Mouse (Mus musculus) hindbrain, embryonic 11.5 days (tissue): ENCODE data around the gene Xk. TPM values are rescaled to one million over a fixed set of nuclear protein-coding genes. Genes with fewer than 3 reads are reported as not detected.
A peak's percentile ranks its signal among the peaks of the same experiment; 100 is the strongest.

Source experiments
- ATAC-seq: fragments of 200-750 bp; cut with Nextera tagmentation; 2 replicates; pipeline ENCODE4 v1.8.0; 2017; ENCODE audit warnings: mild to moderate bottlenecking, moderate TSS enrichment, moderate library complexity; ENCODE audit not compliant: low FRiP score
- DNase-seq: peaks from one replicate; pipeline ENCODE4 v3.0.0-alpha.2; 2015; ENCODE audit warnings: low spot score
- H3K27ac ChIP-seq: fragments of 300-500 bp; sonication (generic); 2 replicates; pipeline ENCODE4 v1.5.1; 2014; ENCODE audit warnings: mild to moderate bottlenecking, low read depth, low read length
- H3K27me3 ChIP-seq: fragments of 300-500 bp; sonication (generic); 2 replicates; pipeline ENCODE4 v1.6.1; 2014; ENCODE audit warnings: mild to moderate bottlenecking, low read length, moderate library complexity, mixed read lengths; ENCODE audit not compliant: control insufficient read depth, insufficient read depth
- H3K36me3 ChIP-seq: fragments of 300-500 bp; sonication (generic); 2 replicates; pipeline ENCODE4 v1.6.1; 2014; ENCODE audit warnings: mild to moderate bottlenecking, low read length, moderate library complexity, mixed read lengths; ENCODE audit not compliant: control insufficient read depth, insufficient read depth
- H3K4me1 ChIP-seq: fragments of 300-500 bp; sonication (generic); replicated peaks from 2 replicates; pipeline ENCODE4 v1.6.1; 2014; ENCODE audit warnings: low read length, mixed read lengths; ENCODE audit not compliant: control insufficient read depth, insufficient read depth
- H3K4me2 ChIP-seq: fragments of 300-500 bp; sonication (generic); replicated peaks from 2 replicates; pipeline ENCODE4 v1.6.1; 2014; ENCODE audit warnings: mild to moderate bottlenecking, low read depth, low read length
- H3K4me3 ChIP-seq: fragments of 300-500 bp; sonication (generic); 2 replicates; pipeline ENCODE4 v1.5.1; 2014; ENCODE audit warnings: low read depth, low read length
- H3K9ac ChIP-seq: fragments of 300-500 bp; sonication (generic); 2 replicates; pipeline ENCODE4 v1.6.1; 2014; ENCODE audit warnings: low read depth, low read length
- H3K9me3 ChIP-seq: fragments of 300-500 bp; sonication (generic); 2 replicates; pipeline ENCODE4 v1.6.1; 2016; ENCODE audit warnings: low read length; ENCODE audit not compliant: control insufficient read depth
- WGBS: fragments of 180-500 bp; shearing (Covaris S2); extraction: QIAGEN DNeasy Blood & Tissue Kit; methylation state at CpG from one replicate; pipeline ENCODE4 v1.1.7; 2014; 5-methylcytosine and 5-hydroxymethylcytosine counted together
- polyA plus RNA-seq: library from polyadenylated mRNA; unstranded; fragments of >200 nt; fragmentation: Nextera tagmentation; extraction: Ambion mirVana; gene quantifications from 2 replicates; pipeline ENCODE4 v1.2.1, GENCODE M21; 2014

Gene Xk
- polyA plus RNA-seq, result 2.6 and 3.1 TPM in 2 replicates

GRCm38 (mm10) chrX:9272460-9273361 is at the start of gene Xk:
Gene Xk, plus strand, starts transcription at chrX:9272756.
- ATAC-seq, result peak; percentile 94
- no peak within 1 kb of the TSS; the same call in 1 of the 2 replicates for H3K27ac ChIP-seq
- WGBS, result 11% methylated on average over 63 of the region's 94 CpGs

GRCm38 (mm10) chrX:9227105-9227504 is 45.5 kb upstream of the Xk start:
- H3K36me3 ChIP-seq, result no peaks in the 10 kb centered on the region
- DNase-seq, result no peak
- H3K27ac ChIP-seq, result no peak overlapping the region
- no peak overlapping the region for H3K9ac ChIP-seq
- H3K4me3 ChIP-seq, result no peak overlapping the region
- H3K4me1 ChIP-seq, result no peaks in the 10 kb centered on the region
- 77% methylated on average over 2 of the region's 2 CpGs for WGBS
- ATAC-seq, result no peak
- H3K4me2 ChIP-seq, result no peak overlapping the region
- no peaks in the 10 kb centered on the region for H3K27me3 ChIP-seq
- no peaks in the 10 kb centered on the region for H3K9me3 ChIP-seq

More at GRCm38 (mm10) chrX:9272460-9273361, at the start of gene Xk:
- H3K4me1 ChIP-seq, result no peaks in the 10 kb centered on the region
- H3K4me3 ChIP-seq, result peak within 1 kb of the TSS; percentile 52
- no peaks in the 10 kb centered on the region for H3K36me3 ChIP-seq
- H3K27me3 ChIP-seq, result no peaks in the 10 kb centered on the region
- H3K9ac ChIP-seq, result peak within 1 kb of the TSS; percentile 58
- peak; percentile 59 for DNase-seq
- peak within 1 kb of the TSS; percentile 50 for H3K4me2 ChIP-seq
- no peaks in the 10 kb centered on the region for H3K9me3 ChIP-seq

- WGBS, result 83% methylated on average over 5 of the region's 5 CpGs
Observed at GRCm38 (mm10) chrX:9240737-9241591, 31.6 kb upstream of the Xk start.

DNA sequence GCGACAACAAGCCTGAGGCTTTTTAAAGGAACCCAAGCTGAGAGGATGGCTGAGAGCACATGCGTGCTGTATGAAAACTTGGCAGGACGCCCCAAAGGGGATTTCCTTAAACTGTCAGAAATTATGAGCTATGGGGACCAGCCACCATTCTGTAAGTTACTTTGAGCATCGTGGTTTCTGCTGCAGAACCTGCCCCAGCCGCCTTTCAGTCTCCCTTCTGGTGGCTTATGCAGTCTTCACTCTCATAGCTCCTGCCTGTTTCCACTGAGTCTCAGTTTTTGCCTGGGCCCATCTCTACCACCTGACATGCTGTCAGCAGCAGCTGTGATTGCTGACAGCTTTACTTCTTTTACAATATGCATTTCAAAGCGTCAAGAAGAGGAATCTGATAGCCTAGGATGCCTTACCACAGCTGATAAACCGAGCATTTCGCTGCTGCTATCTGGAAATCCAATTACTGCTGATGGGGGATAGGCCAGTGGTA is 29.1 kb upstream of the Xk start:
- Histone ChIP-seq H3K4me2 (no peak overlapping the region), H3K27ac (no peak overlapping the region), H3K36me3 (no peaks in the 10 kb centered on the region), H3K27me3 (no peaks in the 10 kb centered on the region), H3K9me3 (no peaks in the 10 kb centered on the region), H3K9ac (no peak overlapping the region), H3K4me1 (no peaks in the 10 kb centered on the region), H3K4me3 (no peak overlapping the region)
- DNase-seq (no peak), ATAC-seq (no peak)
- WGBS, result 73% methylated on average over 8 of the region's 8 CpGs

More at GRCm38 (mm10) chrX:9240737-9241591, 31.6 kb upstream of the Xk start:
- H3K9ac ChIP-seq, result no peak overlapping the region
- no peaks in the 10 kb centered on the region for H3K27me3 ChIP-seq
- H3K4me2 ChIP-seq, result no peak overlapping the region
- no peaks in the 10 kb centered on the region for H3K4me1 ChIP-seq
- H3K4me3 ChIP-seq, result no peak overlapping the region
- no peak for DNase-seq
- H3K9me3 ChIP-seq, result no peaks in the 10 kb centered on the region
- H3K27ac ChIP-seq, result no peak overlapping the region
- no peak for ATAC-seq
- H3K36me3 ChIP-seq, result no peaks in the 10 kb centered on the region

- Histone ChIP-seq H3K27me3 (no peaks in the 10 kb centered on the region), H3K27ac (no peak overlapping the region), H3K4me1 (no peaks in the 10 kb centered on the region), H3K9me3 (no peaks in the 10 kb centered on the region), H3K4me2 (no peak overlapping the region), H3K9ac (no peak overlapping the region), H3K4me3 (no peak overlapping the region), H3K36me3 (no peaks in the 10 kb centered on the region)
- ATAC-seq (peak; percentile 73; the same call in 1 of the 2 replicates), DNase-seq (peak; percentile 5)
- 60% methylated on average over 12 of the region's 12 CpGs for WGBS
Observed at GRCm38 (mm10) chrX:9244603-9245336, 27.8 kb upstream of the Xk start.

- ATAC-seq, result no peak
- Histone ChIP-seq H3K4me1 (no peaks in the 10 kb centered on the region), H3K36me3 (no peaks in the 10 kb centered on the region), H3K9ac (no peak overlapping the region), H3K27me3 (no peaks in the 10 kb centered on the region), H3K9me3 (no peaks in the 10 kb centered on the region), H3K4me3 (no peak overlapping the region), H3K27ac (no peak overlapping the region), H3K4me2 (no peak overlapping the region)
- WGBS, result 62% methylated on average over 5 of the region's 5 CpGs
- no peak for DNase-seq
Observed at GRCm38 (mm10) chrX:9248911-9249310, 23.6 kb upstream of the Xk start.

- no peaks in the 10 kb centered on the region for H3K4me1 ChIP-seq
- H3K9ac ChIP-seq, result no peak overlapping the region
- H3K36me3 ChIP-seq, result no peaks in the 10 kb centered on the region
- no peak for DNase-seq
- no peak overlapping the region for H3K4me2 ChIP-seq
- no peaks in the 10 kb centered on the region for H3K9me3 ChIP-seq
- no peaks in the 10 kb centered on the region for H3K27me3 ChIP-seq
- H3K4me3 ChIP-seq, result no peak overlapping the region
- WGBS, result 84% methylated on average over 10 of the region's 10 CpGs
- no peak for ATAC-seq
- no peak overlapping the region for H3K27ac ChIP-seq
Observed at GRCm38 (mm10) chrX:9253990-9254389, 18.6 kb upstream of the Xk start.

DNA sequence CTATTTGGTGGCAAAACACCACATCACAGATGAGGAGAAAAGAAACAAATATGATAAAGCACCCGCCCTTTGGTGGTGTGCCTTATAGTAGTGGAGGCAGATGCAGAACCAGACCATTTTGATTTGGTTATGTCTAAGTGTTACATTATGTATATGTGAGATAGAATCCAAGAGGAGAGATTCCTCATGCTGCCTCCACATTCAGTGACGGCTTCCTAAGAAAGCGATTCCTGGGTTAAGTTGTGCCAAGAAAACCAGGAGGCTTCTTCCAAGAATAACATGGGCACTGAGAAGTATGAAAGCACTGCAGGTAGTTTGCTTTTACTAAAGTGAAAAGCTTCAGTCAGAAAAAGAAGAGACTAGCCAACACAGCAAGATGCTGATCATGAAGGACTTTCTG is 17.7 kb upstream of the Xk start:
- 88% methylated on average over 3 of the region's 3 CpGs for WGBS
- H3K9me3 ChIP-seq, result no peaks in the 10 kb centered on the region
- H3K27ac ChIP-seq, result no peak overlapping the region
- no peak overlapping the region for H3K9ac ChIP-seq
- no peaks in the 10 kb centered on the region for H3K27me3 ChIP-seq
- no peak overlapping the region for H3K4me2 ChIP-seq
- DNase-seq (no peak), ATAC-seq (no peak)
- no peaks in the 10 kb centered on the region for H3K4me1 ChIP-seq
- no peak overlapping the region for H3K4me3 ChIP-seq
- no peaks in the 10 kb centered on the region for H3K36me3 ChIP-seq
